Mouse (Mus musculus) cerebellum, postnatal 4 days (tissue): ENCODE results near the gene Dera.
A peak's percentile ranks its signal among the peaks of the same experiment; 100 is the strongest.

Experiments used
- DNase-seq, 2 experiments: peaks; one replicate each; pipeline ENCODE4 v3.0.0; 2022; ENCODE audit warnings: low spot score in 2 of 2, mixed read lengths in 1 of 2

Gene Dera

DNA sequence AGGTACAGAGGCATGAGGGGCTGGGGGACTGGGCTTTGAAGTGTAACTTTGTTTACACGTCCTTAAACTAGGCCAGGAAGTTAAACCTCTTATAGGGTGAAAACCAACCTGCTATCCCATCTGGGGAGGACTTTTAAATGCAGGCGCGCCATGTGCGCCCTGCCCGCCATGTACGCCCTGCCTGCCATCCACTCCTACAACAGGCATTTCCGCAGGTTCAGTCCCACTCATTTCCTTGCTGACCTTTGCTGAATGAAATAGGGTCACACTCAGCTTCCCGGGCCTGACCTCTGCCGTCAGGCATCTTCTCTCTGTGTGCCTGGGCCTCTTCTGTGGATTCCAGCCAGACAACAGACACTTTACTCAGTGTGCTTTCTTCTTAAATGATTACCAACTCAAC, 50.3 kb downstream of the Dera start:
- DNase-seq = no peak

DNA sequence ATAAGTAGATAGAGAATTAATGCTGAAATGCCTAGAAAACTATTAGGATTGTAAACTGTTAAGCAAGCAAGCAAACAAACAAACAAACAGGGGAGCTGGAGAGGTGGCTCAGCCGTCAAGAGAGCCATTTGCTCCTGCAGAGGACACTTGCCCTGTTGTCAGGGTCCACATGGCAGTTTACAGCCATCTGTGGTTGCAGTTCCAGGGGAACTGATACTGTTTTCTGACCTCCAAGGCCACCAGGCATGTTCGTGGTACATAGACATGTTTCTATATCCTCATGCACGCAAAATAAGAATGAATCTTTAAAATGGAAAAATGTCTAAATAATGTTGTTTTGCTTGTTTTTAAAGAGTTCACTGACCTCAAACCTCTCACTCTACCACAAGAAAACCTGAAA, 52.0 kb downstream of the Dera start:
- DNase-seq = no peak

DNA sequence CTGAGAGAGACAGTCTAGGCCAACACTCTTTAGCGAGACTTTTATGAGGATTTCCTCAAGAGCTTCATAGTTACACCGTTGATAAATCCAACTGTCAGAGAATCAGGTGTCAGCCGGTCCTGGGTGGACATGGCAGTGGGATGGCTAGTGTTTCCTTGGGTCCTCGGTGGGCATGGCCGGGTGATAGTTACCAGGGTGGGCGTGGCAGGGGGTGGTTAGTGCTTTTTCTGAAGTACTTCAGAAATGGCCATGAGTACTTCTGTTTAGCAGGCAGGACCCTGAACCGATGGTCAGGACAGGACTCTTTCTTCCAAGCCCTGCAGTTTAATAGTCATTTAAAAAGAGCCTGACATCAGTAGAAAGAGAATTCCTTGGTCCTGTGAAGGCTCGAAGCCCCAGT, 52.5 kb downstream of the Dera start:
- no peak for DNase-seq

DNA sequence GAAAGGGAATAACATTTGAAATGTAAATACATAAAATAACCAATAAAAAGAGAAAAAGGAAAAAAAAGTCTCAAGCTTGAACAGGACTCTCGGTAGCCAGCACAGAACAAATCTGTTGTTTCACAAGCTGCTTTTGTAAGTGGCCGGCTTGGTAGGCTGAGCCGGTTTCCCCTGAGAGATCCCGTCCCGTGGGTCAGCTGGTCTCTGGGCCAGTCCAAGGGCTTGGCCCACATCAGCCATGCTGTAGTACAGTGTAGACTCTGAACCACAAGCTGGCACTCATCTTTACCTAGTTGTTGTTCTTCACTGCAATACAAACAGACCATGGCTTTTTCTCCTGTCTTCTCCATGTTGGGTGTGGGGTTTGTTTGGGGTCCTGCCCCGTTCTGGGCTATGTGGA, 53.0 kb downstream of the Dera start:
- no peak for DNase-seq

DNA sequence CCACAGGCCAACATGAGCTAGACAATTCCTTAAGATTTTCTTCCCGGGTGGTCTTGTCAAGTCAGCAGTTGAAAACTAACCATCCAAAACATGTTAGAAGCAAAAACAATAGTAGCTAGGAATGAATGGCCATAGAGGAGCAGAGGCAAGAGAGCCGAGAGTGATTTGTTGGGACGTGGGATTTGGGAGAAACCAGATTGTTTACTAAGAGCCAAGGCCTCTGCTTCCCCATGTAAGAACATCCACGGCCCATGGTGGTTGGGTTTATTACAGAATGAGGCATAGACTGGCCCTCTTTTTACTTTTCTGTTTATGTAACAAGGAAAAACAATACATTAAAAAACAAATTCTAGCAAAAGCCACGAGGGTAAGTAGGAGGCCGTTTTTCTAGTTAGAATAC, 54.4 kb downstream of the Dera start:
- no peak for DNase-seq

DNA sequence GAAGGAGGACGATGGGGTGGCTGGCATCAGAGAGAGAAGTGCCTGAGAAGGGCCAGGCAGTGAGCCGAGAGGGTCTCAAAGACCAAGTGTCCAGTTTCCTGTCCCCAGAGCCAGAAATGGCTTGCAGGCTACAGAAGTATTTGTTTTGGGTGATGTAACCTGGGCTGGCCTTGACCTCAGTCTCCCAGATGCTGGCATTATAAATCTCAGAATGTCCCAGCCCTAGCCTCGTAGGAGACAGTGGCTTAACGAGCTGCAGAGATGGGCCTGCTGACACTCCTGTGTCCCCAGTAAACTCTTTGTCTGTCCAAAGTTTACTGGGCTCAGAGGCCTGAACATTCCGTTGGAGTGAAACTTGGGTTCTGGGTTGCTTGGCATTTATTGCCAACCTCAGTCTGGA, 55.8 kb downstream of the Dera start:
- DNase-seq = no peak

DNA sequence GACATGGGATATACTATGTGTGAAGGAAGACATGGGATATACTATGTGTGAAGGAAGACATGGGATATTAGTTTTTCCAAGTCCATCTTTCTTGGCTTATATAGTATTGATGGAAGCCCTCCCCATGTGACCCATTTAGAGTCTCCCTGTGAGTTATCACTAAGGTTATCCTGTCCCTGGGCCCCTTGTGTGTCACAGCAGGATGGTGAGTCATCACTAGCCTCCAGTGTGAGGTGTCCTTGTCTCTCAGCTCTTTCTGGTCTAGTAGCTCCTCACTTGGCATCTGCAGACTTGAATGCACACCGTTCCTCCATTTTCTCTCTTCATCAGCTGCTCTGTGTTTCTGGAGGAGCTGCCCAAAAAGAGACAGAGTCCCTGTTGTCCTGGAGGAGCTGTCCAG, 59.7 kb downstream of the Dera start:
- no peak for DNase-seq

DNA sequence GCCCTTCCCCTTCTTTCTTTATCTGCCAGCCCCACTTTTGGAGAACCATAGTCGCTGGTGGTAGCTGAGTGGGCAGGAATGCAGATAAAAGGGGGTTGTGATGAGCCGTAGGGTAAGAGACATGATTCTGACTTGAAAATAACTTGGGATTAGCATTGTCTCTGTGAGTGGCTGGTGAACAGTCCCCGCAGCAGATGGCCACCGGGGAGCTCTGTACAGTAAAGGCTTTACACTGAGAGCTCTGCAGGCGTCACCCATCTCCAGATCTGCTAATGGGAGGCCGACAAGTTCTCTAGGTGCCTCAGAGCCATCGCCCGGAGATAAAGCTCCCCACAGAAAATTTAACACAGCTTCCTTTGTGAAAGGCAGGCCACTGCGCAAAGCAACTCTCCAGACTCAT, 62.2 kb downstream of the Dera start:
- no peak for DNase-seq

DNA sequence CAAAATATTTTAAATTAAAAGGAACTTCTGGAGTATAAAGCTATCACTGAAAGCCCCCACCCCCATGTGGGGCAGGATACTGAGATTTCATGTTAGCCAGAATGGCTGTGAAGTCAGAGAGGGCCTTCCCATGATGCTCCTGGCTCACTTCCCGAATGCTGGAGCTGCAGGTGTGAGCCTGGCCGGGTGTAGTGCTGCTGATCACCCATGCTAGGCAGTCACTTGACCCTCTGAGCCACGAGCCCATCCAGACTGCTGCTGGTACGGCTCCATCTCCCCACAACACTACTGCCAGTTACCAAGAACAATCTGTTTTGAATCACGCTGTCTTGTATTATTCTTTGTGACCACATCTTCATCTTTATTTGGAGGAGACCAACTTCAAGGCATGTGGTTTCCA, 68.2 kb downstream of the Dera start:
- DNase-seq = no peak

DNA sequence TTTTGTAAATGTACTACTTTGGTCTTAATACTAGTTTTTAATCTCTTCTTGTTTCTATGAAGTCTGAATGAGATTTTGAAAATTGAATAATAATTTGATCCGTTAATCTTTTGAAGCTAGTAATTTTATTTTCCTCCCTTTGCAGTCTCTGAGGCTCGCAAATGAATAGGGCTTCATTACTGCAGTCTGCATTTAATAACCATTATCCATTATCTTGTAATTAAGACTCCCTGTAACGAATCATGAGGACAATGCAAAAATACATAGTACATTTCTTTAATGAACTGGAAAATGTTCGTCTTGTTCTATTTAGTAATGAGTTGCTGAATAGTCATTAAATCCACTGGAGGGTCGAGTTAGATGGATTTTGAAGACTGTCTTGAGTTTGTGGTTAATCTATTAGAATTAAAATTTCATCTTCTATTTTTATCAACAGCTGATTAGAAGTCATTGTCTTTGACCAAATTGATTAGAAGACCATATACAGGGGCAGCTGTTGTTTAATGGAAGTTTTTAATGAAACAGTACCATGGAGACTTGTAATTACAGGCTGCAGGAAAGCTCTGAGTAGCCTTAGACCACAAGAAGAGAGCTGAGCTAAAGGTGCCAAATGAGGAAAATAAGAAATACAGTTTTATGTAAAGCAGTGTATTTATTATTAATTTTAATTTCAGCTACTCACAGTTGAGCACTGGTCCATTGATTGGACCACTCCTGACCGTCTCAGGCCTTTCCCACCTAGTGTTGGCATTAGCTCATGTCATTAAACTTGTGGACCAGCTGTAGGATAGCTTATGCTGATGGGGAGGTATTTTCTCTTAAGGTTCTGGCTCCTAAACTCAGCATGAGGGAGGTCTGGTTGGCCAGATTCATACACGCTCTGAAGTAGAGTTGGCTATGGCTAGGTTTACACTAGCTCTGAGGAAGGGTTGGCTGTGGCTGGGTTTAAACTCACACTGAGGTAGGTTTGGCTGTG, 70.0 kb downstream of the Dera start:
- DNase-seq = no peak

DNA sequence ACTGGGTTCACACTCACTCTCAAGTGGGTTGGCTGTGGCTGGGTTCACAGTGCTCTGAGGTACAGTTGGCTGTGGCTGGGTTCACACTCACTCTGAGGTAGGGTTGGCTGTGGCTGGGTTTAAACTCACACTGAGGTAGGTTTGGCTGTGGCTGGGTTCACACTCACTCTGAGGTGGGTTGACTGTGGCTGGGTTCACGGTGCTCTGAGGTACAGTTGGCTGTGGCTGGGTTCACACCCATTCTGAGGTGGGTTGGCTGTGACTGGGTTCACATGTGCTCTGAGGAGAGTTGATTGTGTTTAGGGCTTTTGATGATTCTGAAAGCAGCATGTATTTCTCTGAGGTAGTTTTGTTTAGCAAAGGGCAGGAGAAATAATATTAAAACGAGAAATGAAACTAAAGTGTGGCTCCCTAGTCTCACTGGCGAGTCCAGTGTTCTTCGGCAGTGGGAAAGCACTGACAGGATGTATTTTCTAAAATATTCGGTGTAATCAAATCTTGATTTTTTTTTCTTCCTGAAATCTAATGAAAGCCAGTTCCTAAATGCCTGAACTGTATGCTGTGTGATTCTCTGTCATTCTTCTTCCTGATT, 70.8 kb downstream of the Dera start:
- DNase-seq = no peak

DNA sequence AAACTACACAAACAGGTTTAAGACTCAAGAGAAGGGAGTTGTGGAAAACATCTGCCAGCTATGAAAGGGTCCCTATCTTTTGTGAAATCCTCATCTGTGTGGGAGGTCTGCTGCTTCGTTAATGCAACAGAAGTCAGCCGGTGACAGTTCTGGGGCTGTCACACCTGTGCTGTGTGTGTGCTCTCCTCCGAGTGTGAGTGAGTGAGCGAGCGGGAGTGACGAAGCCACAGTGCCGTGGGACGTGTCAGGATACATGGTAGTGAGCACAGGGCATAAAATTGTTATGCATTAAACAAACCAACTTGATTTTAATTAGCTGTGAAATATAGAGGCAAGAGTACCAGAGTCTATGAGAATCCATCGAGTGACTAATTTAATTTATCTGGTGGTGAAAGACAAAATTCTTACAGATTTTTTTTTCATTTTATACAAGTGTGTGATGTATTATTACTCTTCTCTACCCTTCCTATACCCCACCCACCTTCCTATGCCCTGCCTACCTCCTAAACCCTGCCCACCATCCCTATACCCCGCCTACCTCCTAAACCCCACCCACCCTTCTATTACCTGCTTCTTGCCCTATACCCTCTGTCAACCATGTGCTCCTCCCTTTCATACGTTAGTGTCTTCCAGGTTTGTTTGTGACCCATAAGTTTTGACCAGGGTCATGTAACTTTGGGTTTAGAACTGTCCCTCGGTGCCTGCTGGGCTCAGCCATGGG, 74.9 kb downstream of the Dera start:
- no peak for DNase-seq

DNA sequence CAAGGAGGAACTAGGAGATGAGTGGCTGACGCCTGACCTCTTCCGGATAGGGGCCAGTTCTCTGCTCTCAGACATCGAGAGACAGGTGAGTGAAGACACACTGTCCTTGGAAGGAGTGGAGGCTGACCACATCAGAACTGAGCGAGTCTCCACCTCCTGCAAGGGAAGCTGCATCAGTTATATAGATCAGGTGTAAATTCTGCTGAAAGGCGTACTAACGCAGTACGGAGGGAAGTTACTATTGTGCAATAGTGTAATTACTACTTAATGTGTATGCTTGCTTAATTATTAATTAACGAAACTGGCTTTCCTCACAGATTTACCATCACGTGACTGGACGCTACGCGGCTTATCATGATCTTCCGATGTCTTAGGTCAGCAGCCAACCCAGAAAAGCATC, 82.5 kb downstream of the Dera start:
- no peak for DNase-seq

DNA sequence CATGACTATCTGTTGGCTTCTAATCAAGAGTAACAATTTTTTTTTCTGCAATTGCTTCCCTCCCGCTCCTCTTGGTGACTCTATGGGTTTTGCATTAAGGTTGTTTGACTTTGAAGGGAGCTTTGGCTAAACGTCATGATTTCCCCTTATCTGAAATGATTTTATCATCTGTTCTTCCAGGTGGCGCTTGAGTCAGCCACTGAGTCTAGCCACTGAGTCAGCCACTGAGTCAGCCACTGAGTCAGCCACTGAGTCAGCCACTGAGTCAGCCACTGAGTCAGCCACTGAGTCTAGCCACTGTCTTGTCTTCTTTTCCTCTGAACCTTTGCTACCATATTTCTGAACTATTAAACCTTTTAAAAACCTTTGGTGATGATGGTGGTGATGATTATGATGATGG, 89.0 kb downstream of the Dera start:
- no peak for DNase-seq

DNA sequence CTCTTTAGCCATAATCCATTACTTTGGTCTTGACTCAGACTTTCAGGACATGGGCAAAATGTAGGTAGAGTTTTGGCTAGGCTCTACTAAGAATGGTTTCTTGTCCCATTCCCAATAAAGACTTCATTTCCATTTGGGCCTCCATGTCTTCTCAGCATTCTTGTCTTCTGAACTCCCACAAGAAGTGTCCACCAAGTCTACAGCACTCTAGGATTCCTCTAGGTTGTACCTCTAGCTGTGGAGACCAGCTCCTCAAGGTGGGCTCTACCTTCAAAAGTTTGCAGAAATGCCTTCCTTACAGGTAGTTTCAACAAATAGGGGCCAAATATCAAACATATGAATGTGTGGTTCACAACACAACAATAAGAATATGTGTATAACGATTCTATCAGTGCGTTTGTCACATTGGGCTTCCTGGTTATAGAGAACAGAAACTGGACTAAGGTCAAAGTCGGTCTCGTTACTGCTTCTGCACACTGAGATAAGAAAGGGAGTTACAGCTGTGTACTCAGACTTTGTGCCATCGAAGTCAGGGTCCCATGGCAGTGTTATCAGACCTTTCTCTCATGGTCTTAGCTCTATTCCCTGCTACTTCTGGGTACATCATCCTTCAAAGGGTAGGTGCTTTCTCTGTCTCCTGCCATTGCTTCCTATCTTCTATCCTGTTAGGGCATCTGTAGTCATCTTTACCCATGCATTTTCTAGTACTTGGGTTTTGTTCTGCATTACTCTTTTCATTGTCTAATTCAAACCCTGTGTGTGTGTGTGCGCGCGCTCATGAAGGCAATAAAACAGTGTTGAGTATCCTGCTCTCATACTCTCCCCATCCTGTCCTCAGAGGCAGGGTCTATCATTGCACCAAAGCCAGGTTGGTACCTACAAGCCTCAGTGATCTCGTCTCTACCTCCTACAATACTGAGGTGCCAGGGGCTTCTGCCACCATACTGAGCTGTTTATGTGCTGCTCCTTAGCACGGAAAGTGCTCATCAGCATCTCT, 103.2 kb downstream of the Dera start:
- no peak for DNase-seq

DNA sequence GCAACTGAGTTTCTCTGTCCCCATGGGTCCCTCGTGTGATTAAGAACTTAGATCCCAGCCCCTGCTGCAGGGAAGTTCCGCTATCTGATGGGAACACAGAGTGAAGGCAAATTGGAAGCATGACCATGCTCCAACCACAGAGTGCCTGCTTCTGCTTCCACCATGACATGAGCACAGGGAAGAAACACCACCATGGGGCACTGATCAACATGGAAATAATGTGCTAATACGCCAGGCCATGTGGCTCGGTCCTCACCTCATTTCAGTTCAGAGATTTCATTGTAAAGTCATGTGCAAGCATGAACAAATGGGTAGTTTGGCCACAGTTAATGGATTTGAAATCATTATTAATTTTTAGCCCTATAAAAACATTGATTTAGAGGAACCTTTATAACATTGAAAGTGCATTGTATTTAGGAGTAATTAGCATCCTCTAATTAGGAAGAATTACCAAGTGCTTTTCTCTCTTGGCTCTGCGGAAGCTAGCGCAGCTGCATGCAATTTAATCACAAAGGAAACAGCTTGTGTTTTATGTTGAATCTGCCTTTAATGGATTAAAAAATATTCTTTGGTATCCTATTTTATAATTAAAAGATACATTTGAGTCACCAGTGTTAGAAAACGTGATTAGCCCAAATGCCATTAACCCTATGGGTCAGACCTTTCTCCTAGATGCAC, 115.7 kb downstream of the Dera start:
- no peak for DNase-seq

DNA sequence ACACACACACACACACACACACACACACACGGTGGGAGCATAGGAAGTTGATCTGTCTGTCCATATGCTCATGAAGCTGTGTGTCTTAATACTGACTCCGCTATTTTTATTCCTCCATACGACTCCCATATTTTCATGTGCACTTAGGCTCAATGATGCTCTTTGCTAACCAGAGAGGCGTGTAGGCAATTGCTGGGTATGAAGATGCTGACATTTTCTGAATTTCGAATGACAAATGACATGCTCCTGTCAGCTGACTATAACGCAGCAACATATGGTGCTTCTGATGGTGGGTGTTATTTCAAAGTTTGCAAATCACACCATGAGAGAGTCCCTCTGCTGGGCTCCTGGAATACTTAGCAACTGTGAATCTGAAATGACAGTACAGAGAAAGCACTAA, 116.3 kb downstream of the Dera start:
- no peak for DNase-seq

DNA sequence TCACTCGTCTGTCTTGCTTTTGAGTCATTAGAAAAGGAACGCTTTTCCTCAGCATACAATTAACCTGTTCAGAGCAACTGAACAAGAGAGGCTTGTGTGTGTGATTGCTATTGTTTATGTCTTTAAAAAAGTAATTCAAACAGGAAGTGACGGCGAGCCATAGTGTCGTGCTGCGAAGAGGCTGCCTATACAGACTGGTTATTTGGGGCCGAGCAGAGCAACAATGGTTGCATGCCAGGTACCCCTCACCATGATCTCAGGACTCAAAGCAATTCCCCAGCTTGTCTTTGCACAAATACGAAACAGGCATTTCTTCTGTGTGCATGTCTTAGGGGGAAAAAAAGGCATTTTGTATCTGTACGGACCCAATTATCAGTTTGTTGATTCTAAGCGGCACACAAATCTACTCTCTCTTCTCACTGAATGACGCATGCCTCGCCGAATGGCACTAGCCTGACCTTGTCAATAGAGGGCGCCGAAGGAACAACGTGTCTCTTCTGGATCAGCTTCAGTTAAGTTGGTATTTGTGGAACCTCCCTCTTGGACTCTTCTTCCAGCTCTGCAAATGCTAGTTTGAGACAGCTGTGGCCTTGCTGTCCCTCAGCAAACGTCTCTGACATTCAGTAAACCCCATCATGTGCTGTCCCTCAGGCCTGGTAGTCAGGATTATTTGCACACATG, 117.8 kb downstream of the Dera start:
- DNase-seq = peak; percentile 25 to 57

DNA sequence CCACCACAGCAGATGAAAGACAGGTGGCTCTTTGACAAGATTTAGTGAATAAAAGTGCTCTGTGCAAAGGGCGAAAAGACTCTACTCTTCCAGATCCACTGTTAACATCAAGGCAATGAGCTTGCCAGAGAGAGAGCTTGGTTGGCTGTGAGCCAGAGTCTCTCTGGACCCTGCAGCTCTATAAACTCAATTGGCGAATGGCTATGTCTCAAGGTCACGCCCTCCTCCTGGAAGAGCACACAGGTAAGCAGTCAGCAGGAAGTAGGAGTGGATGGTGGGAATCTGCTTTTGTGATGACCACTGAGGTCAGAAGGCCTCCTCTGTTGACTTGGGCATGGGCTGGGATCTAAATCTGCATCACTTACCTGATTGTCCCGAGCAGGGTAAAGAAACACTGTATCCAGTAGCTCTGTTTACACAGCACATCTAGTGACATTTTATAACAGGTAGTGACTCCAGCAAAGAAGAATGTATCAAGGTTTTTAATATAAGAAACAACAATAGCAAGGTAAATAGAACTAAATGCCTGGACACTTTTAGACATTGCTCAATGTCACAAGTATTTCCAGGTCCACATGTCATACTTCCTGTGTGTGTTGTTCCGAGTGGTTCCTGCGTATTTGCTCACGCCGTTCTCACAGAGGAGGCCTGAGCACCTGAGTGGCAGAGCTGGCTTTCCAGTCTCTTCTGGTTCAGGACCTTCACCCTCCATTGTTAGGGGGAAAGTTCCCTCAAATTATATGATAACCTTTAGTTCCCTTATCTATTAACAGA, 120.3 kb downstream of the Dera start:
- no peak for DNase-seq

DNA sequence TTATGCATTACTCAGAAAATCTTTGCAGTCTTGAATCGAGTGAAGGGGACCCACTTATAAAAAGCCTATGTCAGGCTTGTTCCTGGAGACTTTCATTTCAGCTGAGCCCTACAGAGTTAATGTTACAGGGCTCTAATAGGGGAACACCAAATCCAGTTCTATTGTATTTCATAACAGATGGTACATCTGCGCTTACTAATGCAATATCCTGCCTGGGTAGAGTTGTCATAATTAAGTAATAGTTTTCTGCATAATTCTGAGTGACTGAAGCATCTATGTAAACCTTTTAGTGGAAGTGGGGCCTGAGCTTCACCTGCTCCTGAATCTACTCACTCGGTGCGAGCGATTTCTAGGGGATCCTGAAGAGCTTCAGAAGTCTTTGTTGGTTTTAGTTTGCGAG, 131.3 kb downstream of the Dera start:
- no peak for DNase-seq
